In genomic region chr16:4034476-4034875, GRCm38 (mm10) we compare ENCODE assay signal across 1 mouse cellular context.
TF ChIP-seq lines count a peak whose summit lies in the region.

No protein-coding gene starts in this region.

TF ChIP-seq in MEL, 35 proteins besides CTCF, POLR2A, EP300 and RAD21:
- no peak for TF ChIP-seq JUND (IDR thresholded peaks at IDR 0.05; ENCODE audit: low read depth, low read length)
- TF ChIP-seq E2F4 (IDR thresholded peaks at IDR 0.05; ENCODE audit: borderline replicate concordance, low read depth, low read length) = no peak
- no peak for TF ChIP-seq GABPA (IDR thresholded peaks at IDR 0.05; ENCODE audit: low read depth, low read length)
- no peak for TF ChIP-seq MEF2A (IDR thresholded peaks at IDR 0.05; ENCODE audit: extremely low read depth, insufficient replicate concordance, low read depth, low read length, poor library complexity, severe bottlenecking)
- no peak for TF ChIP-seq SIN3A (IDR thresholded peaks at IDR 0.05; ENCODE audit: low read length)
- TF ChIP-seq TCF12 (IDR thresholded peaks at IDR 0.05; ENCODE audit: low read depth, low read length) = no peak
- TF ChIP-seq ZMIZ1 (IDR thresholded peaks at IDR 0.05; ENCODE audit: low read depth, low read length) = no peak
TF ChIP-seq in MEL: peak in this region for 0.
